Mouse (Mus musculus) ES-Bruce4 (cell line): ENCODE measurements around the gene Fzd10. TPM values are rescaled to one million over a fixed set of nuclear protein-coding genes. Genes with fewer than 3 reads are reported as not detected.

Source experiments
- H3K27ac ChIP-seq: 2 replicates; pipeline ENCODE4 v1.5.1; 2012; ENCODE audit warnings: low read length, inconsistent platforms; ENCODE audit not compliant: insufficient read depth
- H3K27me3 ChIP-seq: 2 replicates; pipeline ENCODE4 v1.6.1; 2012; ENCODE audit warnings: mild to moderate bottlenecking, low read length, inconsistent platforms; ENCODE audit not compliant: control insufficient read depth, poor library complexity, insufficient read depth, severe bottlenecking
- H3K36me3 ChIP-seq: 2 replicates; pipeline ENCODE4 v1.6.1; 2012; ENCODE audit warnings: inconsistent platforms, mild to moderate bottlenecking, low read length, moderate library complexity; ENCODE audit not compliant: control insufficient read depth, poor library complexity, insufficient read depth, severe bottlenecking
- H3K4me1 ChIP-seq: one replicate; pipeline ENCODE4 v1.8.1; 2011; ENCODE audit warnings: low read length; ENCODE audit not compliant: control insufficient read depth, insufficient read depth
- H3K4me3 ChIP-seq: 2 replicates; pipeline ENCODE4 v1.5.1; 2011; ENCODE audit warnings: low read depth, mild to moderate bottlenecking, low read length
- H3K9ac ChIP-seq: 2 replicates; pipeline ENCODE4 v1.6.1; 2012; ENCODE audit warnings: low read depth, mild to moderate bottlenecking, inconsistent platforms; ENCODE audit not compliant: poor library complexity, severe bottlenecking
- H3K9me3 ChIP-seq: replicated peaks from 2 replicates; pipeline ENCODE4 v1.6.1; 2012; ENCODE audit warnings: mild to moderate bottlenecking, low read length, inconsistent platforms; ENCODE audit not compliant: control insufficient read depth, poor library complexity, insufficient read depth, severe bottlenecking
- CTCF ChIP-seq: IDR thresholded peaks from one replicate; pipeline ENCODE4 v1.8.1; 2011; ENCODE audit warnings: low read depth, low read length
- EP300 ChIP-seq: IDR thresholded peaks from 2 replicates; pipeline ENCODE4 v1.6.1; 2011; ENCODE audit warnings: low read depth, low read length; ENCODE audit not compliant: insufficient read depth
- POLR2A ChIP-seq: IDR thresholded peaks from one replicate; pipeline ENCODE4 v1.8.1; 2011; ENCODE audit warnings: low read length; ENCODE audit not compliant: insufficient read depth
- polyA plus RNA-seq: library from polyadenylated mRNA; stranded (reverse); fragments of >200 nt; gene quantifications from 2 replicates; pipeline ENCODE4 v1.2.4, GENCODE M21; 2011; ENCODE audit warnings: low read depth; ENCODE audit not compliant: missing spikeins, insufficient read depth, insufficient read length

Fzd10 gene
- polyA plus RNA-seq, 1 experiment = 14.2 TPM

GRCm38 (mm10) chr5:128570091-128570490 is 30.6 kb upstream of the Fzd10 start:
- no peak overlapping the region for H3K4me3 ChIP-seq
- H3K9me3 ChIP-seq = no peaks in the 10 kb centered on the region
- H3K27me3 ChIP-seq = no peaks in the 10 kb centered on the region
- no peak overlapping the region for H3K27ac ChIP-seq
- H3K36me3 ChIP-seq = no peaks in the 10 kb centered on the region
- H3K9ac ChIP-seq = no peak overlapping the region
- no peaks in the 10 kb centered on the region for H3K4me1 ChIP-seq
- TF ChIP-seq POLR2A (no peak), EP300 (no peak), CTCF (no peak)

- H3K27ac ChIP-seq = no peak overlapping the region
- no peak overlapping the region for H3K4me3 ChIP-seq
- no peaks in the 10 kb centered on the region for H3K9me3 ChIP-seq
- H3K4me1 ChIP-seq = no peaks in the 10 kb centered on the region
- TF ChIP-seq EP300 = no peak
- TF ChIP-seq POLR2A = no peak
- TF ChIP-seq CTCF = no peak
- no peaks in the 10 kb centered on the region for H3K27me3 ChIP-seq
- H3K9ac ChIP-seq = no peak overlapping the region
- H3K36me3 ChIP-seq = no peaks in the 10 kb centered on the region
These were observed 29.8 kb upstream of the Fzd10 start for GRCm38 (mm10) chr5:128570848-128571247.

DNA sequence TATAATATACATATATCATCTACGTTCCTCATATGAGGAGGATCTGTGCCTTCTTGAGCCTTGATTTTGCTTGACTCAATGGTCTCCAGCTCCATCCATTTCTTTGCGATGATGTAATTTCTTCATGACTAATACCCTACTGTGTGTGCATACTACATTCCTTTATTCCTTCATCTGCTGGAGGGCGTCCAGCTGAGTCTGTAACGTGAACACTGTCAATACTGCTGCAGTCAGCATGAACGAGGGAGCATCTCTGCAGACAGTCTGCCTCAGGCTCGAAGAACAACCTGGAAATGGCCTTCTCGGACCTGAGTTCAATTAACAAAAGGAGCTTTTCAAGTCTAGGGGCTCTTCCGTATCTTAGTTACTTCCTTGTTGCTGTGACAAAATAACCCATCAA is 28.9 kb upstream of the Fzd10 start:
- TF ChIP-seq CTCF = no peak
- TF ChIP-seq EP300 = no peak
- TF ChIP-seq POLR2A = no peak
- Histone ChIP-seq H3K27ac (no peak overlapping the region), H3K9ac (no peak overlapping the region), H3K4me3 (no peak overlapping the region), H3K4me1 (no peaks in the 10 kb centered on the region), H3K27me3 (no peaks in the 10 kb centered on the region), H3K36me3 (no peaks in the 10 kb centered on the region), H3K9me3 (no peaks in the 10 kb centered on the region)

GRCm38 (mm10) chr5:128575997-128576579 is 24.6 kb upstream of the Fzd10 start:
- no peak overlapping the region for H3K27ac ChIP-seq
- H3K36me3 ChIP-seq = no peaks in the 10 kb centered on the region
- H3K9me3 ChIP-seq = no peaks in the 10 kb centered on the region
- TF ChIP-seq EP300 = no peak
- no peak for TF ChIP-seq POLR2A
- no peak for TF ChIP-seq CTCF
- no peaks in the 10 kb centered on the region for H3K27me3 ChIP-seq
- no peak overlapping the region for H3K4me3 ChIP-seq
- peaks cover 8% of the 10 kb centered on the region for H3K4me1 ChIP-seq
- H3K9ac ChIP-seq = no peak overlapping the region

- Histone ChIP-seq H3K4me3 (no peak overlapping the region), H3K4me1 (peaks cover 8% of the 10 kb centered on the region), H3K27me3 (no peaks in the 10 kb centered on the region), H3K9me3 (no peaks in the 10 kb centered on the region), H3K9ac (no peak overlapping the region), H3K27ac (peak overlapping the region; percentile 42; the same call in 1 of the 2 replicates), H3K36me3 (no peaks in the 10 kb centered on the region)
- TF ChIP-seq CTCF (no peak), POLR2A (no peak), EP300 (no peak)
These were observed 21.5 kb upstream of the Fzd10 start for GRCm38 (mm10) chr5:128579047-128579650.

GRCm38 (mm10) chr5:128580931-128581330 is 19.7 kb upstream of the Fzd10 start:
- no peaks in the 10 kb centered on the region for H3K36me3 ChIP-seq
- no peak overlapping the region for H3K27ac ChIP-seq
- TF ChIP-seq CTCF (no peak), EP300 (no peak), POLR2A (no peak)
- no peak overlapping the region for H3K9ac ChIP-seq
- no peaks in the 10 kb centered on the region for H3K27me3 ChIP-seq
- peaks cover 8% of the 10 kb centered on the region for H3K4me1 ChIP-seq
- no peak overlapping the region for H3K4me3 ChIP-seq
- no peaks in the 10 kb centered on the region for H3K9me3 ChIP-seq
